ENCODE assay signal across 18 mouse cellular contexts in the genomic region with DNA sequence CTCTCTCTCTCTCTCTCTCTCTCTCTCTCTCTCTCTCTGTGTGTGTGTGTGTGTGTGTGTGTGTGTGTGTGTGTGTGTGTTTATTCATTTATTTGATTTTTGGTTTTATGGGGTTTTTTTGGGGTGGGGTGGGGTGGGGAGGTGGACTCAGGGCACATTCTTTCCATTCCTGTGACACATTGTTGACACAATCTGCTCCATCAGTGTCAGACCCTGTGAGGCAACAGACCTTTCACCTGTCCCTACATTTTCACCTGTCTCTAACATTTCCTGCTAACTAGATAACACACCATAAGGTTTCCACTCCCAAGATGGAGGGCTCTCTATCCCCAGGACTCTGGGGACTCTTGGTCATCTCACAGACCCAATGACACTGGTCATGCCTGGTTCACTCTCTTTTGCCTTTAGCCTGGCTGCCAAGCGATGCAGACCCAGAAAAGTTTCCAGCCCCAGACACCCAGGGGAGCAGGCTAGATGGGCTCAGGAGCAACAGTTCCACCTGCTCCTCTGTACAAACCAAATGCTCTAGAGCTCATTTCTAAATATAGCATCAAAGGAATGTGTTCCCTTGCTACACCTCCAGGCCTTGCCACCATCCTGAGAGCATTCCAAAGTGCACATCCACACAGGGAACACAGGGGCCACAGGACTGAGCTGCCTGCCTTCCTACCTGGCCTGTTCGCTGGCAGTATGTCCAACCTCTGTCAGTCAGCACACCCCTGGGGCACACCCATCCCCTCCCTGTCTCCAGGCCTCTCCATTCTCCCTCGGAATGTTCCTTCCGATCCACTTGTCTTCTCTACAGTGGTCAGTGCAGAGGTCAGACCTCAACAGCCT.
A peak's percentile ranks its signal among the peaks of the same experiment; 100 is the strongest.
DNase-seq lines count a peak whose midpoint lies in the region; ATAC-seq and TF ChIP-seq lines count a peak whose summit lies in the region.
"Had no signal": no experiment of that assay in that cellular context is flagged by ENCODE, and none has a peak within 500 bp of the region (broad histone marks: within the 10 kb centered on the region; RNA-seq: fewer than 3 reads in every experiment).

No protein-coding gene starts in this region.

- H3K4me1 ChIP-seq in heart, embryonic 13.5 days: peaks cover 15% of the 10 kb centered on the region
- no peaks in the 10 kb centered on the region for H3K4me1 ChIP-seq in liver, embryonic 13.5 days (replicated peaks)
- no peaks in the 10 kb centered on the region for H3K4me1 ChIP-seq in liver, embryonic 11.5 days (replicated peaks; ENCODE audit: control insufficient read depth, insufficient read depth, low read length)
- no peaks in the 10 kb centered on the region for H3K4me1 ChIP-seq in lung, postnatal 0 days (ENCODE audit: insufficient read depth, low read depth, low read length)
- no peaks in the 10 kb centered on the region for H3K4me1 ChIP-seq in stomach, postnatal 0 days (replicated peaks; ENCODE audit: control insufficient read depth, insufficient read depth)

- H3K27me3 ChIP-seq in heart, embryonic 13.5 days (replicated peaks): no peaks in the 10 kb centered on the region
- H3K27me3 ChIP-seq in liver, embryonic 13.5 days: no peaks in the 10 kb centered on the region
- H3K27me3 ChIP-seq in liver, embryonic 11.5 days (replicated peaks; ENCODE audit: control insufficient read depth, insufficient read depth, low read length): no peaks in the 10 kb centered on the region
- no peaks in the 10 kb centered on the region for H3K27me3 ChIP-seq in lung, postnatal 0 days (replicated peaks; ENCODE audit: insufficient read depth, low read length)
- H3K27me3 ChIP-seq in stomach, postnatal 0 days (ENCODE audit: control insufficient read depth, insufficient read depth, low read length): no peaks in the 10 kb centered on the region
- H3K27me3 ChIP-seq: limb, embryonic 12.5 days had no signal

- H3K36me3 ChIP-seq in heart, embryonic 13.5 days: no peaks in the 10 kb centered on the region
- H3K36me3 ChIP-seq in liver, embryonic 13.5 days: no peaks in the 10 kb centered on the region
- no peaks in the 10 kb centered on the region for H3K36me3 ChIP-seq in liver, embryonic 11.5 days (ENCODE audit: control insufficient read depth, insufficient read depth, low read length)
- 0 out of 2 replicates have a peak, but pooled peaks cover under 1% of the 10 kb centered on the region for H3K36me3 ChIP-seq in lung, postnatal 0 days (ENCODE audit: insufficient read depth, low read length)
- no peaks in the 10 kb centered on the region for H3K36me3 ChIP-seq in stomach, postnatal 0 days (ENCODE audit: control insufficient read depth, insufficient read depth, low read length)
- H3K36me3 ChIP-seq: hindbrain, embryonic 10.5 days; limb, embryonic 12.5 days had no signal

- no peak for TF ChIP-seq CTCF in lung, postnatal 0 days (IDR thresholded peaks at IDR 0.05)
- TF ChIP-seq CTCF in stomach, postnatal 0 days (IDR thresholded peaks at IDR 0.05; ENCODE audit: low read depth): no peak

- no peak for DNase-seq in heart, adult 18-20 months
- DNase-seq in liver, embryonic 13.5 days: no peak
- DNase-seq in liver, embryonic 11.5 days (ENCODE audit: low spot score): no peak
- peak; percentile 82 for DNase-seq in lung, postnatal 0 days (ENCODE audit: low spot score)
- DNase-seq in stomach, postnatal 0 days (ENCODE audit: low spot score): peak; percentile 24
- no peak for DNase-seq in cerebellum, adult 18-20 months
- DNase-seq in right cerebral cortex, postnatal 10 days (ENCODE audit: low spot score in 2 of 2): no peak
- DNase-seq: adrenal gland, postnatal 36 days; cerebellum, postnatal 10 days; embryo, embryonic 11 days; kidney, adult 18-20 months; thymus, postnatal 36 days had no signal

- no peak for ATAC-seq in heart, embryonic 13.5 days (ENCODE audit: extremely low read depth, insufficient number of reproducible peaks, low FRiP score, low TSS enrichment)
- peak; percentile 55 for ATAC-seq in liver, embryonic 13.5 days (ENCODE audit: low read depth)
- no peak for ATAC-seq in liver, embryonic 11.5 days (replicated peaks; ENCODE audit: low FRiP score)
- ATAC-seq in lung, postnatal 0 days: peak; percentile 87
- peak; percentile 41; the same call in 1 of the 2 replicates for ATAC-seq in stomach, postnatal 0 days (ENCODE audit: low FRiP score, low TSS enrichment)
- ATAC-seq: activated CD4-positive, CD25-positive, alpha-beta regulatory T cell, adult 4 months; forebrain, embryonic 14.5 days had no signal

- no peak for TF ChIP-seq EP300 in lung, postnatal 0 days (IDR thresholded peaks at IDR 0.05)
- no peak for TF ChIP-seq EP300 in stomach, postnatal 0 days (optimal IDR thresholded peaks at IDR 0.05)

- H3K4me3 ChIP-seq in heart, embryonic 13.5 days: no peak overlapping the region
- H3K4me3 ChIP-seq in liver, embryonic 13.5 days (replicated peaks): no peak overlapping the region
- H3K4me3 ChIP-seq in liver, embryonic 11.5 days (ENCODE audit: low read depth, low read length): no peak overlapping the region
- no peak overlapping the region for H3K4me3 ChIP-seq in lung, postnatal 0 days (ENCODE audit: low read depth, low read length)
- H3K4me3 ChIP-seq in stomach, postnatal 0 days (ENCODE audit: low read depth, low read length): no peak overlapping the region
- H3K4me3 ChIP-seq: hindbrain, embryonic 10.5 days; limb, embryonic 12.5 days; megakaryocyte, embryonic 14.5 days had no signal

- 0 out of 2 replicates have a peak overlapping the region, but pooled peaks have one; percentile 2 for H3K9ac ChIP-seq in heart, embryonic 13.5 days
- H3K9ac ChIP-seq in liver, embryonic 13.5 days: no peak overlapping the region
- H3K9ac ChIP-seq in liver, embryonic 11.5 days (ENCODE audit: low read depth, low read length): no peak overlapping the region
- no peak overlapping the region for H3K9ac ChIP-seq in lung, postnatal 0 days (replicated peaks; ENCODE audit: low read depth)
- no peak overlapping the region for H3K9ac ChIP-seq in stomach, postnatal 0 days (ENCODE audit: low read length)
- H3K9ac ChIP-seq: limb, embryonic 12.5 days had no signal

- 41% methylated on average over 4 of the region's 4 CpGs for WGBS in heart, embryonic 13.5 days
- 62% methylated on average over 4 of the region's 4 CpGs for WGBS in liver, embryonic 13.5 days (ENCODE audit: insufficient replicate concordance)
- 68% methylated on average over 4 of the region's 4 CpGs for WGBS in liver, embryonic 11.5 days
- WGBS in lung, postnatal 0 days: 41% methylated on average over 4 of the region's 4 CpGs
- 47% methylated on average over 4 of the region's 4 CpGs for WGBS in stomach, postnatal 0 days

- H3K9me3 ChIP-seq in heart, embryonic 13.5 days: no peaks in the 10 kb centered on the region
- no peaks in the 10 kb centered on the region for H3K9me3 ChIP-seq in liver, embryonic 13.5 days (replicated peaks)
- H3K9me3 ChIP-seq in liver, embryonic 11.5 days (ENCODE audit: control insufficient read depth, low read length): no peaks in the 10 kb centered on the region
- H3K9me3 ChIP-seq in lung, postnatal 0 days (ENCODE audit: low read length): no peaks in the 10 kb centered on the region
- H3K9me3 ChIP-seq in stomach, postnatal 0 days (ENCODE audit: control insufficient read depth, low read length): no peaks in the 10 kb centered on the region
- H3K9me3 ChIP-seq: hindbrain, embryonic 10.5 days; limb, embryonic 12.5 days; megakaryocyte, embryonic 14.5 days had no signal

- no peak overlapping the region for H3K27ac ChIP-seq in heart, embryonic 13.5 days (replicated peaks)
- H3K27ac ChIP-seq in liver, embryonic 13.5 days: peak overlapping the region; percentile 29; the same call in 1 of the 2 replicates
- no peak overlapping the region for H3K27ac ChIP-seq in liver, embryonic 11.5 days (ENCODE audit: low read depth, low read length)
- H3K27ac ChIP-seq in lung, postnatal 0 days (ENCODE audit: low read length): peak overlapping the region; percentile 81
- H3K27ac ChIP-seq in stomach, postnatal 0 days (replicated peaks): no peak overlapping the region
- H3K27ac ChIP-seq: hindbrain, embryonic 10.5 days; limb, embryonic 12.5 days had no signal

- no peak overlapping the region for H3K4me2 ChIP-seq in heart, embryonic 13.5 days
- no peak overlapping the region for H3K4me2 ChIP-seq in liver, embryonic 13.5 days
- no peak overlapping the region for H3K4me2 ChIP-seq in liver, embryonic 11.5 days
- no peak overlapping the region for H3K4me2 ChIP-seq in lung, postnatal 0 days (replicated peaks; ENCODE audit: low read depth, low read length)
- no peak overlapping the region for H3K4me2 ChIP-seq in stomach, postnatal 0 days (replicated peaks; ENCODE audit: low read depth)
- H3K4me2 ChIP-seq: limb, embryonic 12.5 days had no signal

Comparison
In these comparisons a context has a peak if more than half of its experiments do, and no peak if none do; other contexts are left out.
1. ATAC-seq: peak in liver, embryonic 13.5 days (single experiment), lung, postnatal 0 days (single experiment) and stomach, postnatal 0 days (single experiment); none in heart, embryonic 13.5 days (single experiment) and liver, embryonic 11.5 days (single experiment).
2. H3K27ac ChIP-seq: peak in liver, embryonic 13.5 days (single experiment) and lung, postnatal 0 days (single experiment); none in heart, embryonic 13.5 days (single experiment), liver, embryonic 11.5 days (single experiment) and stomach, postnatal 0 days (single experiment).
3. DNase-seq: peak in lung, postnatal 0 days (single experiment) and stomach, postnatal 0 days (single experiment); none in heart, adult 18-20 months (0 of 2), liver, embryonic 13.5 days (single experiment), liver, embryonic 11.5 days (single experiment), cerebellum, adult 18-20 months (0 of 2) and right cerebral cortex, postnatal 10 days (0 of 2).